Mouse (Mus musculus) stomach, postnatal 0 days (tissue): ENCODE results near the gene Erh. TPM values are rescaled to one million over a fixed set of nuclear protein-coding genes. Genes with fewer than 3 reads are reported as not detected.

Experiments used
- ATAC-seq: fragments of 200-750 bp; cut with Nextera tagmentation; 2 replicates; pipeline ENCODE4 v1.8.0; 2017; ENCODE audit not compliant: low FRiP score, low TSS enrichment
- DNase-seq: peaks from one replicate; pipeline ENCODE4 v3.0.0-alpha.2; 2016; ENCODE audit warnings: low spot score
- H3K27ac ChIP-seq: fragments of 300-500 bp; sonication (generic); replicated peaks from 2 replicates; pipeline ENCODE4 v1.5.1; 2014; ENCODE audit warnings: mild to moderate bottlenecking, control low read depth
- H3K27me3 ChIP-seq: fragments of 300-500 bp; sonication (generic); 2 replicates; pipeline ENCODE4 v1.6.1; 2014; ENCODE audit warnings: low read length; ENCODE audit not compliant: control insufficient read depth, insufficient read depth
- H3K36me3 ChIP-seq: fragments of 300-500 bp; sonication (generic); 2 replicates; pipeline ENCODE4 v1.6.1; 2014; ENCODE audit warnings: low read length, mixed read lengths; ENCODE audit not compliant: control insufficient read depth, insufficient read depth
- H3K4me1 ChIP-seq: fragments of 300-500 bp; sonication (generic); replicated peaks from 2 replicates; pipeline ENCODE4 v1.6.1; 2014; ENCODE audit warnings: antibody characterized with exemption; ENCODE audit not compliant: control insufficient read depth, insufficient read depth
- H3K4me2 ChIP-seq: fragments of 300-500 bp; sonication (generic); replicated peaks from 2 replicates; pipeline ENCODE4 v1.6.1; 2014; ENCODE audit warnings: low read depth, mild to moderate bottlenecking, control low read depth, moderate library complexity
- H3K4me3 ChIP-seq: fragments of 300-500 bp; sonication (generic); 2 replicates; pipeline ENCODE4 v1.5.1; 2014; ENCODE audit warnings: low read depth, low read length, control low read depth
- H3K9ac ChIP-seq: fragments of 300-500 bp; sonication (generic); 2 replicates; pipeline ENCODE4 v1.6.1; 2014; ENCODE audit warnings: mild to moderate bottlenecking, low read length, control low read depth, mixed read lengths
- H3K9me3 ChIP-seq: fragments of 300-500 bp; sonication (generic); 2 replicates; pipeline ENCODE4 v1.6.1; 2016; ENCODE audit warnings: low read length; ENCODE audit not compliant: control insufficient read depth
- CTCF ChIP-seq: IDR thresholded peaks from 2 replicates; pipeline ENCODE4 v1.5.1; 2016; ENCODE audit warnings: antibody characterized with exemption, low read depth, mild to moderate bottlenecking, moderate library complexity
- EP300 ChIP-seq: optimal IDR thresholded peaks from 2 replicates; pipeline ENCODE3; 2016; ENCODE audit warnings: antibody characterized with exemption
- WGBS: fragments of 180-500 bp; shearing (Covaris S2); extraction: QIAGEN DNeasy Blood & Tissue Kit; methylation state at CpG from one replicate; pipeline ENCODE4 v1.1.7; 2014; 5-methylcytosine and 5-hydroxymethylcytosine counted together
- polyA plus RNA-seq: library from polyadenylated mRNA; unstranded; fragments of >200 nt; fragmentation: Nextera tagmentation; extraction: Ambion mirVana; gene quantifications from 2 replicates; pipeline ENCODE4 v1.2.1, GENCODE M21; 2015

Erh gene
- polyA plus RNA-seq = 125 and 131 TPM in 2 replicates

DNA sequence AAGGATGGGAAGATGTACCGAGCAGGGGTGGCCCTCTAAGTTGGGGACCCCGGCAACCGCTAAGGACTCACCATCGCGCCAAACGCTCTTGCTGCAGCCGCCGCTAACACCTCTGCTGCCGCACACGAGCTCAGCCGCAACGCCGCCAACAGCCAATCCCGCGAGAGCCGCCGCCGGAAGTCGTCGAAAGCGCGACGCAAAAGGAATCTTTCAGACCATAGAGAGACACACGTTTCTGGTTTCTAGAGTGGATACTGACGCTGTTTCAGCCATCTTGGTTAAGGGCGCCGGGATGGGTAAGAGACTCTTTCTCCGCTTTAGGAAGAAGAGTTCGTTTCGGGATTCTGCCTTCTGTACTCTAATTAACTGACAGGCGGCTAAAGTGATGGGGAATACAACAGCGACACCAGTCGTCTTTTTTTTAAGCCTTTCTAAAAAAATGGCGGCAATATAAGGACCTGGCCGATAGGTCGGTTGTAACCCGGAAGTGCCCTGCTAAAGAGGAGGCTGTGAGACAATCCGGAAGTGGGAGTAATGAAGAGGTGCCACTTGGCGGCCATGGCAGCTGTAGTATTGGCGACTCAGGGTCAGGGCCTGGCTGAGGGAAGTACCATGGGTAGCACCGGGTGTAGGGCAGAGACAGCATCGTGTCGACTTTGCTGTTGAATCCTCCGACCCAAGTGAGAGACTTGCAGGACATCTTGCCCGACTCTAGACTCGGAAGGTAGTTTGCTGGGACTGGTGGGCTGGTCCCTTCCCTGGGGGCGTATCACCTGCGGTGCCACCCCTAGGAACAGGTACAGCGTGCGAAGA is at the start of gene Erh, which contains the start of gene Slc39a9:
Gene Erh, minus strand, starts transcription at position 649 of the 813 bp plus-strand sequence.
Gene Slc39a9, plus strand, starts transcription at position 191 of the 813 bp plus-strand sequence.
- Histone ChIP-seq H3K27me3 (no peaks in the 10 kb centered on the region), H3K9ac (peak within 1 kb of the TSS; percentile 92), H3K4me1 (peaks cover 5% of the 10 kb centered on the region; the same call in 1 of the 2 replicates), H3K36me3 (peaks cover 10% of the 10 kb centered on the region), H3K9me3 (no peaks in the 10 kb centered on the region), H3K4me2 (peak within 1 kb of the TSS; percentile 87), H3K4me3 (peak within 1 kb of the TSS; percentile 85), H3K27ac (peak within 1 kb of the TSS; percentile 94)
- peak; percentile 96 for ATAC-seq
- TF ChIP-seq EP300 = peak; percentile 97
- no peak for TF ChIP-seq CTCF
- under 1% methylated on average over 50 of the region's 50 CpGs for WGBS
- DNase-seq = peak; percentile 94

DNA sequence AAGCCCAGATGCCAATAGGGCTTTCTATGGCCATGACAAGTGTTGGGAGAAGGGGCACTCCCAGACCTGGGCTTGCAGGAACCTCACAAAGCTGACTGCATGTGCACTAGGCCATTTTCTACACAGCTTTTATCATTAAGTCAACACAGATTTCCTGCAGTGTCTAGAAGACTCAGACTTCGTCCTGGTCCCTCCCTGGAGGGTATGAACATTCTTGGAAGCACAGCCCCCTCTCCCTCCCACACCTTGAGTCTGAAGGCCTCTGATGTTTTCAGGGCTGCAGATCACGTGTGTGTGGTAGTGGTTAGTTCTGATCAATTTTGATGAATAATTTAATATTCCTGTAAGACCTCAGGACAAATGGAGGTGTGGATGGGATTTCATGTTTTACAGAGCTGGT is 49.6 kb upstream of the Erh start:
- 46% methylated on average over 2 of the region's 2 CpGs for WGBS
- Histone ChIP-seq H3K27ac (no peak overlapping the region), H3K4me3 (no peak overlapping the region), H3K9ac (no peak overlapping the region), H3K9me3 (no peaks in the 10 kb centered on the region), H3K27me3 (no peaks in the 10 kb centered on the region), H3K4me1 (0 out of 2 replicates have a peak, but pooled peaks cover 2% of the 10 kb centered on the region), H3K36me3 (no peaks in the 10 kb centered on the region), H3K4me2 (no peak overlapping the region)
- no peak for TF ChIP-seq EP300
- peak; percentile 34; the same call in 1 of the 2 replicates for ATAC-seq
- DNase-seq = no peak

DNA sequence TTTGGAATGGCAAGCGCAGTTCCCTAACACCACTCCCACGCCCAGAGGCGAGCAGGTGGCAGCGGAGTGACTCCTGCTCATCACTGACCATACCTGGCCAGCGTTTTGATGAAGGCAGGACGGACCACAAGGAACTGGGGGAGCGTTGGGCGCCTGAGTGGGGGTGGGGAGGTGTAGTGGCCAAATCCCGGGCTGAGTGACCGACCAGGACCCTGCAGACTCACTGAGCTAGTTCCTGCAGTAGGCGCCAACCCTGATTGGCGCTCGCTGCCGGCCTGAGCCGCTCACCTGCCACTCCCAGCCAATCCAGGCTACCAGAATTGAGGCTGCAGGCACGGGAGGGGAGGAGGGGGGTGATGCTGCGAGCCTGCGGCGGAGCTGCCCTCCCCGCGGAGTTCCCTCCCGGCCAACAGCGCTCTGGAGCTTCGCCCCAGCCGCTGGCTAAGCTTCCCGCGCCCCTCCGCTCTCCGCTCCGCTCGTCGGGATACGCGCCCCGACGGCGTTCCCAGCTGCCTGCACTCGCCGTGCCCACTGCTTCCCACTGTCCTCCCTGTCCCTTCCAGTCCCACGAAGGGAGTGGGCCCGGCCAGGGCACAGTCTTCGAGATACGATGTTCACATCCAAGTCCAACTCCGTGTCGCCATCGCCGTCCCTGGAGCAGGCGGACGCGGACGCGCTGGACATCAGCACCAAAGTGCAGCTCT is 48.3 kb upstream of the Erh start, which contains the start of gene Plekhd1:
Gene Plekhd1, plus strand, starts transcription at position 323 of the 704 bp plus-strand sequence.
- peak; percentile 86 for DNase-seq
- Histone ChIP-seq H3K4me2 (peak within 1 kb of the TSS; percentile 69), H3K9ac (peak within 1 kb of the TSS; percentile 55), H3K9me3 (no peaks in the 10 kb centered on the region), H3K4me1 (0 out of 2 replicates have a peak, but pooled peaks cover 2% of the 10 kb centered on the region), H3K27me3 (no peaks in the 10 kb centered on the region), H3K4me3 (peak within 1 kb of the TSS; percentile 39), H3K36me3 (no peaks in the 10 kb centered on the region), H3K27ac (no peak within 1 kb of the TSS)
- 2% methylated on average over 52 of the region's 52 CpGs for WGBS
- peak; percentile 82 for ATAC-seq
- no peak for TF ChIP-seq CTCF
- TF ChIP-seq EP300 = no peak

DNA sequence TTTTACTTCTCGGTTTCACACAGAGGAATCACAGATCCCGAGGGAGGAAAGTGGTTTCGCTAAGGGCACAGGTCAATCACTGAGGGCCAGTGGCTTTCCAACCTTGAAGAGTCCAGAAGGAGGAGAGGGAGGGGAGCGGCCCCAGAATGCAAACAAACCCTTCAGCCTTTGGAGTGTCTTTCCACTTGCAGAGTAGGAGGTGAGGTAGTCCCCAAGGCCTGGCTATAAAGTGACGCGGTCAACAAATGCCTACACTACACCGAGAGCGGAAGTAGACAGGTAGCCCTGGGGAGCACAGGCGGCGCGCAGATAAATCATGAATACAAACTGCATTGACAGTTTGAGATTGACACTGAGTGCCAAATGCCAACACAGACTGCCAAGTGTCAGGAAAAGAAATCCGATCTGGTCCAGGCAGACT is 47.5 kb upstream of the Erh start:
- H3K27me3 ChIP-seq = no peaks in the 10 kb centered on the region
- H3K36me3 ChIP-seq = no peaks in the 10 kb centered on the region
- H3K4me3 ChIP-seq = peak overlapping the region; percentile 39; the same call in 1 of the 2 replicates
- TF ChIP-seq CTCF (no peak), EP300 (no peak)
- peak; percentile 49 for DNase-seq
- no peaks in the 10 kb centered on the region for H3K9me3 ChIP-seq
- ATAC-seq = peak; percentile 53; the same call in 1 of the 2 replicates
- H3K9ac ChIP-seq = no peak overlapping the region
- H3K27ac ChIP-seq = no peak overlapping the region
- peak overlapping the region; percentile 69 for H3K4me2 ChIP-seq
- 0 out of 2 replicates have a peak, but pooled peaks cover 2% of the 10 kb centered on the region for H3K4me1 ChIP-seq
- WGBS = 22% methylated on average over 12 of the region's 12 CpGs

DNA sequence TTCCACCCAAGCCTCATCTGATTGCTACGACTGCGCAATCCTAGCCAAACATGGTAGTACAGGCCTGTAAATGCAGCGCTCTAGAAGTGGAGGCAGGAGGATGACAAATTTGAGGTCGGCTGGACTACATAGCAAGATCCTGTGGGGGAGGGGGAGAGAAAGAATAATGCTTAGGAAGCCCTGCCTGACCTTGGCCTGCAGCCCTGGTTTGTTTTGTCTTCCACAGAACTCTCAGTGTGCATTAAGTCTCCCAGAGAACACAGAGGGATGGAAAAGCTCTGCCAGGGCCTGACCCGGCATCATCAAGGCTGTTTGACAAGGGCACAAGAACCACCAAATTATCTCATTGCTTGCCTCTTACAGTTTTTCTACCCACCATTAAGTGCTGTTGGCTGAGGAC is 45.6 kb upstream of the Erh start:
- TF ChIP-seq EP300 = no peak
- no peak for TF ChIP-seq CTCF
- no peak for ATAC-seq
- 62% methylated on average over 5 of the region's 5 CpGs for WGBS
- H3K9ac ChIP-seq = no peak overlapping the region
- no peaks in the 10 kb centered on the region for H3K9me3 ChIP-seq
- H3K4me2 ChIP-seq = no peak overlapping the region
- H3K27me3 ChIP-seq = no peaks in the 10 kb centered on the region
- no peak overlapping the region for H3K4me3 ChIP-seq
- no peak for DNase-seq
- no peak overlapping the region for H3K27ac ChIP-seq
- no peaks in the 10 kb centered on the region for H3K36me3 ChIP-seq
- H3K4me1 ChIP-seq = 0 out of 2 replicates have a peak, but pooled peaks cover 2% of the 10 kb centered on the region
